Mouse (Mus musculus): ENCODE results near the gene Rsph9.

- TF ChIP-seq EP300 (IDR thresholded peaks at IDR 0.05; ENCODE audit: insufficient read depth, low read depth, low read length) (peak; percentile 27; the same call in 1 of the 2 replicates), POLR2A (IDR thresholded peaks at IDR 0.05; ENCODE audit: insufficient read depth, low read depth, low read length) (0 out of 2 replicates have a peak, but pooled peaks have one; percentile 6), CTCF (IDR thresholded peaks at IDR 0.05) (peak; percentile 72)
Measured at GRCm38 (mm10) chr17:46167014-46167413, 23.0 kb upstream of the Rsph9 start.

All from heart, adult 2 months (tissue).